Mouse (Mus musculus) ovary, postnatal 10 days (tissue): Measurements from ENCODE around the gene Exoc3l2.

ENCODE experiments used
- DNase-seq: peaks from one replicate; pipeline ENCODE4 v3.0.0; 2022; ENCODE audit warnings: low spot score

Exoc3l2 gene

DNA sequence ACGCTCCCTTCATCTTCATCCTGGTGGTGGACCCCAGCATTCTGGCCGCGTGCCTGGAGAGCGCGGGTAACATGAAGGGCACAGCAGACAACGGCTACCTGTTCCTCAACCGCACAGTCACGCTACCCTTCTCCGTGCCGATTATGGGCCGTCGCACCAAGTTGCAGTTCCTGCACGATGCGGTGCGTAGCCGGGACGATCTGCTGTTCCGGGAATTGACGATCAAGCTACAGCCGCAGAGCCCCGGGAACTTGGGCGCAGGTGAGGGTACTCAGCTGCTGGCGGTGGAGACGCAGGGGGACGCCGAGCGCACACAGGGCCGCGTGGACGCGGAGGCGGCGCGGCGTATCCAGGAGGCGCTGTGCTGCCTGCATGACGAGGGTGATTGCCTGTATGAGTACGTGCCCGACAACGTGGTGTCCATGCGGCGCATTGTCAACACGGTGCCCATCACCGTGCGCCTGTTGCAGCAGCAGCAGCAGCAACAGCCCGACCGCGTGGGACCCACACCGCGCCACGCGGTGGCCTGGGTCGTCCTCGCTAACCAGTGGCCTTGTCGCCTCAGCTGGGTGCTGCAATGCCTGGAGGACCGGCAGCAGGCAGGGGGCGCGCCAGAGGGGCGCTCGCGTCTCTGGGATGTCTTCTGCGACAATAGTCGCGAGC, 60.8 kb downstream of the Exoc3l2 start:
- DNase-seq = no peak

- no peak for DNase-seq
Measured at GRCm38 (mm10) chr7:19524420-19525104, 61.4 kb downstream of the Exoc3l2 start.

- DNase-seq = no peak
Measured at GRCm38 (mm10) chr7:19525105-19525481, 62.0 kb downstream of the Exoc3l2 start.

DNA sequence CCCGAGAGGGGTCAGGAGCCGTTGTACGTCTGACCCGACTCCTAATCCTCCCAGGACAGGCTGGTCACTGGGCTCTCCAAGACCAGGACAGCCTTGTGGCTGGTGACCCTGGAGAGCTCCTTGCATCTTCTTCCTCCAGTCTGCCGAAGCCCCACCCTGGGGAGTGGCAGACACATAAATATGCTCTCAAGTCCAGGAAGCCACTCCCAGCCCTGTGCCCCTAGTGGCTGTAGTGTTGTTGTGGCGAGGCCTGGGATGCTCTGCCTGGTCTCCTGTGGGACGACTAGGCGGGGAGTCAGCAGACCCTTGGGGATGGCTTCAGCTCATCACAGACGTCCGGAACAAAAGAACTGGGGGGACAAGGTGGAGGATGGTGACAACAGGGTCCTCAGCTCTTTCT, 67.9 kb downstream of the Exoc3l2 start:
- DNase-seq = no peak

GRCm38 (mm10) chr7:19532240-19532639, 69.1 kb downstream of the Exoc3l2 start:
- no peak for DNase-seq

- no peak for DNase-seq
Measured at GRCm38 (mm10) chr7:19534676-19535075, 71.5 kb downstream of the Exoc3l2 start.

DNA sequence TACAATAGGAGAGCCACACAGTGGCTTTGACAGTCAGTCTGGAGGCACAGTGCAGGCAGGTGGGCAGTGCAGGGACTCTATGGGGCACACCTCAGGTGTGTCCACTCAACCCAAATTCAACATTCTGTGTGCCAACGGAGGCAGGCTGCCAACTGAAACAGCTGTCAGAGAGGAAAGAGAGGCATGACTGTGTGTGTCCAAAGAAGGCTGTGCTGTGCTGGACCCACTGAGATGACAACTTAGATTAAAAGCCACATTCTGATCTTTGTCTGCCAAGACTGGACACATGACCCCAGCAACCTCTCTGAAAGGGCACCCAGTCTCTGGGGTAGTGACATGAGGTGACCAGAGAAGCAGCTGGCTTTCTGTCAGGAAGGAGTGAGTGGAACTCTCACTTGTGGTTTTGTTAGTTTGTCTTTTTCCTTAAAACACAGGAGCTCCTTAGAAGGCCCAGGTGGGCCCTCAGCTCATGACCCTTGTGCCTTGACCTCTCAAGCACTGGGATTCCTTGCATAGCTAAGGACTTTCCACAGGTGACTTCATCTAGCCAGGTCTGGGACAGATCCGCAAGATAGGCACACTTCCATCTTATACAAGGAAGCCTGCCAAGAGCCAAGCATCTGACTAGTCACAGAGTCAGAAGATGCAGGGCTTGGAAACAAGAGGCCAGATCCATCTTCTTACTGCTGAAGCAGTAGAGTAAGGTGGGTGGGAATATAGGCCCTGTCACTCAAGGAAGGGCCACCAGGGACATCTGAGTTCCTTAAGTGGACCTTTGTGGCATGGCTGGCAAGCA, 77.8 kb downstream of the Exoc3l2 start:
- no peak for DNase-seq

GRCm38 (mm10) chr7:19541681-19542154, 78.6 kb downstream of the Exoc3l2 start:
- DNase-seq = no peak

- DNase-seq = no peak
Measured at GRCm38 (mm10) chr7:19542155-19542691, 79.1 kb downstream of the Exoc3l2 start.

DNA sequence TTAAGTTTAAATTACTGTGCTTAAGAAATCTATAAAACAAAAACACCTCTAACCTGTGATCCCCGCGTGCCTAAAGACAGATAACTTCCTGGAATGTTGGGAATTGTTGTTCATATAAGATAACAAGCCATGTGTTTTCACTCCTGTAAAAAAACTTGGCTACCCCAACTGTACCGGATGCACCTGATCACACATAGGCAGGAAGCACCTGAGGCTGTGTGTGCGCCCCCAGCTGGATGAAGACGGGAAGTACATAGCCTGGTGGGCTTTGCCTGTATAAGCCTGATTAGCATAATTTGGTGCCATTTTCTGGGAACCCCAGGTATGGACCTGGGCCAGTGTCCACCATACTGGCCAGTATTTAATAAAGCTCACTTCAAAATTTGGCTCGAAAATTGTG, 80.5 kb downstream of the Exoc3l2 start:
- no peak for DNase-seq

GRCm38 (mm10) chr7:19546007-19546406, 82.9 kb downstream of the Exoc3l2 start:
- no peak for DNase-seq
